Mouse (Mus musculus) urinary bladder, adult 2 months (tissue): ENCODE results near the gene Gm15056. TPM values are rescaled to one million over a fixed set of nuclear protein-coding genes. Genes with fewer than 3 reads are reported as not detected.

Experiments used
- DNase-seq: peaks from one replicate; pipeline ENCODE4 v3.0.0; 2022; ENCODE audit warnings: low spot score
- polyA plus RNA-seq: library from polyadenylated mRNA; depleted of rRNA; stranded (reverse); fragments of >200 nt; gene quantifications from 2 replicates; pipeline ENCODE4 v1.2.3, GENCODE M21; 2012; rRNA removed

The Gm15056 gene
- polyA plus RNA-seq, result not detected in 2 replicates

- no peak for DNase-seq
Measured at GRCm38 (mm10) chr8:20902527-20902926, at the start of gene Gm15056. TSS of gene Gm15056 (minus strand) at chr8:20902627.

DNA sequence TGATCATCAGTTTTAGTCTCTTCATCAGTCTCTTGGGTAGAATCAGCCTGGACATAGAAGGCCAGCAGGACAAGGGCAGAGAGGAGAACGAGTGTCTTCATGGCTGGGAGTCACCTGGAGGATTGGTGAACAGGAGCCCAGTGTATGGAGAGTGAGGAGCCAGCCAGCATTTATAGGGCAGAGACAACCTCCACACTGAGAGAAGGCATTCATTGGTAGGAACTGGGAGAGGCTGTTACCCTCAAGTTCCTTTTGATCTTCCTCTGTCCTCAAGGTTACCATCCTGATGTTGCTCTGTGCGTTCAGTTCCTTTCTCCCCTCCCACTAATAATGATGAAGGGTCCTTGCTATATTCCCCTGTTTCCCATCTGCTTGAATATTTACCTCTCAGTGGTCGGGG, 42.2 kb upstream of the Gm15056 start, which contains the start of gene AY761185:
TSS of gene AY761185 (minus strand) at position 101 of the 400 bp plus-strand sequence.
- DNase-seq, result no peak

DNA sequence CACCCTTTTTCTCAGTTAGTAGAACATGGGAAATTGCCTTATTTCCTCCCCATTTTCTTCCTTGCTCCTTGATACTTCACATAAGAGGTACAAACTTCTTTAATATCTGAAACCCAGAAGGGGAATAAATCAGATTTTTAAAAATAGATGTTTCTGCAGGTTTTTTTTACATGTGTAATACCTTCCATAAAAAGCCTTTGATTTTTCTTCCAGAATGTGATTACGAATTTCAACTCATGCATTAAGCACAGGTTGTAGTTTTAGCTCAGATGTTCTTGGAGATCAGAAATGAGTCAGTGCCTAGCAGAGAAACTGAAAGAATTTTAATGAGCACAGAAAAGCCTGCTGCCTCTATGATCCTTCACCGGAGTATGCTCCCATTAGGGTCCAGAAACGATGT, 19.5 kb upstream of the Gm15056 start, which contains the start of gene Gm6040:
TSS of gene Gm6040 (minus strand) at position 101 of the 400 bp plus-strand sequence.
- no peak for DNase-seq

DNA sequence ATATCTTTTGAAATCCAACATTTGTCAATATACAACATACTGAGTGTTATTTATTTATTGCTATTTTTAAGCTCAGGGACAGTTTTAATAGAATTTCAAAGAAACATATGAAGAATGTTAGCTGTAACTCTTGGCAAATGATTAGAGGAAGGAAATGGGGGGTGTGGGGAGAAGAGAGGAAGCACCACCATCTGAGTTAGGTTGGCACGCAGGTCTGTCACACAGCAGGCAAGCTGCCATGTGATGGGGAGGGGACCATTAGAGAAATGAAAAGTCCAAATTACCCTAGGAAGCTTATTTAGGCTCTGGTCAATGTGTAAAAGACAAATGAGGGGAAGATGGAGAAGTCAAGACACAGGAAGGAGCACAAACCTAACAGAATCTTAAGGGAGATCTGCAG, 9.9 kb upstream of the Gm15056 start:
- DNase-seq, result no peak

DNA sequence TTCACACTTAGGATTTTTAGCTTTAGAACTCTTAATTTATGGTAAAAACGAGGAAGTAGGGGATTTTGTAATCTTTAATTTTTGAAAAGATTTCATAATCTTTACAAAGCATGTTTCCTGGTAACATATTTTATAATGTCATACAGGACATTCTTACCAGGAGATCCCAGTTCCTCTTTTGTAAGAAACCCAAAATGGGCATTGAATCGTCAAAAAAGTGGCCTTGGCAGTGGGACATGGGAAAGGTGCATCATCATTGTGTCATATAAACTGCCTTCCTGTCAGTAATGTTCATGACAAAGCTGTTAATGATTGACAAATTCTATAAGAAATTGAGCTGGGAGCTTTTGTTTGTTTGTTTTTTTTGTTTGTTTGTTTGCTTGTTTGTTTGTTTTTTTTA, 5.8 kb upstream of the Gm15056 start:
- DNase-seq, result no peak

DNA sequence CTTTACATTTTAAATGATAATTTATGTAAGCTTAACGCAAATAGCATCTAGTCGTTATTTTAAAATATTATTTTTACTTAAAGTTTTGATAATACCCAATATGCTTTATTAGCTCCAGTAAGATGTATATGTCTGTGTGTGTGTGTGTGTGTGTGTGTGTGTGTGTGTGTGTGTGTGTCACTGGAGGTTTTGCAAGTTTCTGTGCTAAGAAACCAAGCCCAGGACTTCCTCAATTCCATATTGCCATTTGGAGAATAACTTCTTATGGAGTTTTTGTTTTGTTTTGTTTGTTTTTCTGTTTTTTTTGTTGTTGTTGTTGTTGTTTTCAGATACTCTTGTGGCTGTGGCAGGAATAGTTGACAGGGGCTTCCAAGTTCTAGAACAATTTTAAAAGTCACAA, 4.7 kb upstream of the Gm15056 start:
- DNase-seq, result no peak

GRCm38 (mm10) chr8:20892369-20892768, 10.1 kb downstream of the Gm15056 start, which contains the start of gene Defb33:
TSS of gene Defb33 (plus strand) at chr8:20892669.
- DNase-seq, result no peak

GRCm38 (mm10) chr8:20874608-20875007, 27.8 kb downstream of the Gm15056 start:
- DNase-seq, result no peak

Other genes starting within 250 kb of the Gm15056 start
- gene Defb33, start 10.0 kb downstream of the Gm15056 start, polyA plus RNA-seq, result not detected in 2 replicates
- not detected in 2 replicates for gene Gm6040, start 19.4 kb upstream of the Gm15056 start, polyA plus RNA-seq
- not detected in 2 replicates for gene AY761185, start 42.1 kb upstream of the Gm15056 start, polyA plus RNA-seq
- gene Defa21, start 122.9 kb upstream of the Gm15056 start, polyA plus RNA-seq, result not detected in 2 replicates
- gene Defa23, start 152.4 kb upstream of the Gm15056 start, polyA plus RNA-seq, result not detected in 2 replicates
- gene Defa35, start 162.4 kb upstream of the Gm15056 start, polyA plus RNA-seq, result 0.25 TPM in 1 of 2 replicates, not detected in the other
- gene Defa25, start 181.8 kb upstream of the Gm15056 start, polyA plus RNA-seq, result not detected in 2 replicates
- not detected in 2 replicates for gene Gm14851, start 193.4 kb upstream of the Gm15056 start, polyA plus RNA-seq
- not detected in 2 replicates for gene Defa30, start 232.0 kb upstream of the Gm15056 start, polyA plus RNA-seq